In the genomic region with DNA sequence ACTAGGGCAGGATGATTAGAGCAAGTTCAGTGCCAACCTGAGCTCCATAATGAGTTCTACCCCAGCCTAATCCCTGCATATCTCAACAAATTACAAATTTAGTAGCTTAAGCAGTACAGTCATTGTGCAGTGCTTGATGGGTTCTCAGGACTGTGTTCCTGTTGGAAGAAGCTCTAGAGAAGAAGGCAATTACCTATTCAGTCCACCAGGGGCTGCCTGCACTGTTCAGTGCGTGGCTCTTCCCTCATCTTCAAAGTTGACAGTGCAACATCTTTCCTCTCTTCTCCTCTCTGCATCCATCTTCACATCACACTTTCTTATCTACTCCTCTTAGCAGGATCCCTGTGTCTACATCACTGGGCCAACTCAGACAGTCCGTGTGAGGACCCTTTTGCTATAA, we compare ENCODE assay signal across 11 mouse cellular contexts.
DNase-seq lines count a peak whose midpoint lies in the region; ATAC-seq lines count a peak whose summit lies in the region.
"Had no signal": no experiment of that assay in that cellular context is flagged by ENCODE, and none has a peak within 500 bp of the region (broad histone marks: within the 10 kb centered on the region; RNA-seq: fewer than 3 reads in every experiment).

No protein-coding gene starts in this region.

- no peak for ATAC-seq in limb, embryonic 11.5 days (ENCODE audit: insufficient number of reproducible peaks, low FRiP score, low TSS enrichment, low read depth)

- H3K27ac ChIP-seq in limb, embryonic 11.5 days (replicated peaks; ENCODE audit: low read depth, low read length) = no peak overlapping the region
- no peak overlapping the region for H3K27ac ChIP-seq in limb, embryonic 10.5 days
- H3K27ac ChIP-seq: heart, embryonic 13.5 days; liver, embryonic 15.5 days; stomach, embryonic 15.5 days had no signal

- H3K36me3 ChIP-seq in limb, embryonic 11.5 days (ENCODE audit: control insufficient read depth, insufficient read depth, low read length) = no peaks in the 10 kb centered on the region
- H3K36me3 ChIP-seq in limb, embryonic 10.5 days = no peaks in the 10 kb centered on the region
- H3K36me3 ChIP-seq: heart, embryonic 13.5 days; liver, embryonic 15.5 days; stomach, embryonic 15.5 days had no signal

- H3K27me3 ChIP-seq in limb, embryonic 11.5 days (ENCODE audit: control insufficient read depth, insufficient read depth, low read length) = no peaks in the 10 kb centered on the region
- H3K27me3 ChIP-seq in limb, embryonic 10.5 days (ENCODE audit: low read depth, poor library complexity, severe bottlenecking) = no peaks in the 10 kb centered on the region
- H3K27me3 ChIP-seq: heart, embryonic 13.5 days; liver, embryonic 15.5 days; stomach, embryonic 15.5 days had no signal

- no peaks in the 10 kb centered on the region for H3K4me1 ChIP-seq in limb, embryonic 11.5 days (ENCODE audit: control insufficient read depth, insufficient read depth, low read length)
- H3K4me1 ChIP-seq in limb, embryonic 10.5 days = peaks cover 12% of the 10 kb centered on the region; the same call in 1 of the 2 replicates
- H3K4me1 ChIP-seq: liver, embryonic 15.5 days; stomach, embryonic 15.5 days had no signal

- no peaks in the 10 kb centered on the region for H3K9me3 ChIP-seq in limb, embryonic 11.5 days (ENCODE audit: control insufficient read depth, low read length)
- no peaks in the 10 kb centered on the region for H3K9me3 ChIP-seq in limb, embryonic 10.5 days (replicated peaks)
- H3K9me3 ChIP-seq: heart, embryonic 13.5 days; liver, embryonic 15.5 days; stomach, embryonic 15.5 days had no signal

- no peak overlapping the region for H3K9ac ChIP-seq in limb, embryonic 11.5 days (ENCODE audit: low read length)
- H3K9ac ChIP-seq: heart, embryonic 13.5 days; liver, embryonic 15.5 days; stomach, embryonic 15.5 days had no signal

- H3K4me3 ChIP-seq in limb, embryonic 11.5 days (ENCODE audit: low read depth, low read length) = no peak overlapping the region
- H3K4me3 ChIP-seq in limb, embryonic 10.5 days = no peak overlapping the region
- H3K4me3 ChIP-seq: heart, embryonic 13.5 days; liver, embryonic 15.5 days; stomach, embryonic 15.5 days had no signal

- 39% methylated on average over 2 of the region's 2 CpGs for WGBS in limb, embryonic 11.5 days
- 47% methylated on average over 2 of the region's 2 CpGs for WGBS in limb, embryonic 10.5 days

- H3K4me2 ChIP-seq in limb, embryonic 11.5 days (ENCODE audit: low read depth, severe bottlenecking) = no peak overlapping the region
- H3K4me2 ChIP-seq: heart, embryonic 13.5 days; liver, embryonic 15.5 days; stomach, embryonic 15.5 days had no signal

- peak; percentile 59 to 66 for DNase-seq in cerebellum, postnatal 10 days
- no peak for DNase-seq in cerebellum, adult 11 months
- peak; percentile 24 for DNase-seq in limb, embryonic 11.5 days (ENCODE audit: low spot score)
- no peak for DNase-seq in limb, embryonic 10.5 days (ENCODE audit: low spot score)
- peak; percentile 33 for DNase-seq in ZHBTc4 (ENCODE audit: low read depth, low spot score)
- peak; percentile 29 for DNase-seq in layer of hippocampus, adult 9-10 months (ENCODE audit: low spot score)
- DNase-seq in right cerebral cortex, postnatal 14 days = peak; percentile 18
- no peak for DNase-seq in frontal cortex, postnatal 25 days (ENCODE audit: low spot score in 2 of 2)

Comparison
In these comparisons a context has a peak if more than half of its experiments do, and no peak if none do; other contexts are left out.
1. DNase-seq: peak in cerebellum, postnatal 10 days (2 of 2), limb, embryonic 11.5 days (single experiment), ZHBTc4 (single experiment), layer of hippocampus, adult 9-10 months (single experiment) and right cerebral cortex, postnatal 14 days (single experiment); none in cerebellum, adult 11 months (single experiment), limb, embryonic 10.5 days (single experiment) and frontal cortex, postnatal 25 days (0 of 2).